Mouse (Mus musculus) layer of hippocampus, postnatal 25 days (tissue): Measurements from ENCODE around the gene Stk39. TPM values are rescaled to one million over a fixed set of nuclear protein-coding genes. Genes with fewer than 3 reads are reported as not detected.
"Not testable (repeated sequence)": the region's sequence is repeated elsewhere in the genome, so short reads cannot be mapped to it uniquely, and the experiment has no call there.

Experiments used
- DNase-seq, 2 experiments: peaks; one replicate each; pipeline ENCODE4 v3.0.0; 2022; ENCODE audit warnings: mixed read lengths in 2 of 2, low spot score in 1 of 2; ENCODE audit errors: extremely low spot score in 1 of 2
- total RNA-seq, 2 experiments: library from RNA; stranded (reverse); gene quantifications; 2 replicates each; pipeline ENCODE4 v1.2.3; 2021

The Stk39 gene
- total RNA-seq, 2 experiments from 2014 or later: 57.8 to 62.4 TPM

DNA sequence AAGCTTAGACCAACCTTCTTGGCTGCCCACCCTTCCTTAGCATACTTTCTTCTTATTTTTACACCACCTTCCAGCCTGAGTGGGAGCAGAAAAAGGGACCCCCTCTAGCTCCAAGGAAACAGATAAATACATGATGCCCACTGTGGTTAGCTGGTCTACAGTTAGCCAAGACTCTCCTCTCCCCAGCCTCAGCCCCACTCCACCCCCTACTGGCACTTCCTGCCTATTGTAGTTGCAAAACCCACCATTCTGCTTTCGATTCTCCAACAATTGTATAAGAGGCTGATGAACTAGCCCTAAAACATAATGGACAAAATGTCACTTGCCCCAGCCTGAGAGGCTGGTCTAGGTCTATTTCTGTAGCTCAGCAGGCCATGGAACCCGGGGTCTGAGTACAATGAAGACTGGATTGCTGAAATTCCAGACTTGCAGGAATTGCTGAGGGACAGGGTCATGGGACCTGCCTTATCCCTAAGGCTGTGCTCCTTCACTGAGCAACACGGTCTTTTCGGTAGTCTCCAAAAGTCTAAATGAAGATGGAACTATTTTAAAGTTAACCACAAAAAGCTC is 222.1 kb downstream of the Stk39 start:
- DNase-seq: no peak

DNA sequence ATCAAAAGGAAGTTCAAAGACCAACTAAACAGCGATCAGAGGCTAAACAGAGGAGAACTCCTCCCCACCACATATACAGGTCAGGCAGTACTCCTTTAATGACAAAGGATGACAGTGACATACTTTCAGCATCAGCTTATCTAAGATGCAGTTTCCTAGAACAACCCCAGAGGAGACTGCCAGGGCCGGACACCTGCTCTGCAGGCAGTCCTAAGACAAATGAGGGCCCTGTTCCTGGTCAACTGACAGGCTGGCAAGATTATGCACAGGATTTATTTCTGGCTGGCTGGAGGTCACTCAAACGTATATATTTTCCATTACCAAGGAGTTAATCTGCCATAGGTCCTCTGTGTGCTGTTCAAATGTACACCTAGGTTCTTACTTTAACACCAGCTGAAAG is 225.8 kb downstream of the Stk39 start:
- DNase-seq: no peak

DNA sequence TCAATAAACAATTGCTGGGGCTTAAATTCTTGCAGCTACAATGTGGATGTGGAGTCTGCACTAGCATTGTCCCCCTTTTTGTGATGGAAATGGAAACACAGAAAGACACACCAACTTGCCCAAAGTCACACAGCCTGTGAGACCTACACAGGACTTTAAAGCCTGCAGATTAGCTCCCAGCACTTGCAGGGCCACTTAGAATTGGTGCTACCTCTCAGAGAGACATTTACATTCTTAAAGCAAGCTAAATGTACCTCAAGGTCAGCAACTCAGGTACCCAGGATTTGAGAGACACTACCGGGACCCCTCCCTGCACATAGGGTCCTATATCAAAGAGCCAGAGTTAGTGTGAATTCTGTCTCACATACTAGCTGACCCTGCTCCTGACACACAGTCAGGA is 227.5 kb downstream of the Stk39 start:
- no peak for DNase-seq

DNA sequence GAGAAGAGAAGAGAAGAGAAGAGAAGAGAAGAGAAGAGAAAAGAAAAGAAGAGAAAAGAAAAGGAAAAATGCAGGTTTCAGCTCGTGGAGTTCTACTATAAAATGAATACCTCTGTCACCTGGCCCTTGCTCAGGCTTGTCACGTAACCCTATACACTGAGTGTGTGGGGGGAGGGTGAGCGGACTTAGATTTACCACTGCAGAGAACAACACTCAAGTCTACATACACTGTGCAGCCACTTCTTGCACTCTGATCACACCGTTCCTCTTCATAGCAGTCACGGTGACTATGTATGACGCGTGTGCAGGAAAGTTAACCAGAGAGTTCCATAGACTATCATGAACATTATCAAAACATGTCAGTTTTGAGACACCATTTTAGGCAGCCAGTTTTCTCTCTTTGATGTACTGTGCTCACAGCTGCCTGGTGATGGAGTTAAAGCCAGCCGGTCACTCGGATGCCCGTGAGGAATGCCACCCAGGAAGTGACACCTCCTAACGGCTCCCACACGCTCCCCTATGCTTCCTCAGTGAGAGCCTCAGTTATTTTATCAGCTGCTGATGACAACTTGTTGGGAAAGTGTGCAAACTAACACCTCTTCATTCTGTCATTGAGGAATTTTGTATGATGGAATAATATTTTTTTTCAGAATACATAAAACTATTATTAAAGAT is 228.1 kb downstream of the Stk39 start:
- no peak for DNase-seq

DNA sequence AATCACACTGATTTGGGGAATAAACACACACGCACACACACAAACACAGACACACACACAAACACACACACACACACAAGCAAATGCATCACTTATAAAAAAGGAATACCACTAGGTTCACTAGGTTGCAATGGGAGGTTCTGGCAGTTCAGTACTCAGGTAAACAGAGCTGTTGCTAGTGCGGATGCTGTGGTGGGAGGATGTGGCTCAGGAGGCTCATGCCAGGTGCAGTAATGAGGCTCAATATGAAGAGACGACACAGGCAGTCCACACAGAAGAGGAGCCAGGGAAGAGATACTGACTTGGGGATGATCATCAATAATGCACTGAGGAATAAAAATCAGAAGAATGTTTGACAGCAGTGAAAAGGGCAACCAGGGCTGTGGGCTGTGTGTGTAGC is 228.8 kb downstream of the Stk39 start:
- no peak for DNase-seq

DNA sequence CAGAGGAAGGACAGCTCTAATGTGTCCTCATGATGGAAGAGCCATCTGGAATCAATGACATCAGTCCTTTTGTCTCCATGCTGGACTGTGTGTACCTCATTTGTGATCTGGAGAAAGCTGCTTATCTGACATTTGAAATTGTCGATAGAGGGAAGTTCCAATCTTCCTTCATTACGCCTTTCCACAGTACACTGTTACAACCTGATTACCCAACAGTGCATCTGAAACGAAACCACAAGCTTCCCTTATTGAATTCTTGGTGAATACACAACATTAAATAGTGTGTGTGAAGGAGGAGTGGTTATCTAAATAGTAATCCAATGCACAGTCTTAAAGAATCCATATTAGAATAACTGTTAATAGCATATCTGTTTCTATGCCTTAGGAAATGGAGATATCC is 230.0 kb downstream of the Stk39 start:
- no peak for DNase-seq

DNA sequence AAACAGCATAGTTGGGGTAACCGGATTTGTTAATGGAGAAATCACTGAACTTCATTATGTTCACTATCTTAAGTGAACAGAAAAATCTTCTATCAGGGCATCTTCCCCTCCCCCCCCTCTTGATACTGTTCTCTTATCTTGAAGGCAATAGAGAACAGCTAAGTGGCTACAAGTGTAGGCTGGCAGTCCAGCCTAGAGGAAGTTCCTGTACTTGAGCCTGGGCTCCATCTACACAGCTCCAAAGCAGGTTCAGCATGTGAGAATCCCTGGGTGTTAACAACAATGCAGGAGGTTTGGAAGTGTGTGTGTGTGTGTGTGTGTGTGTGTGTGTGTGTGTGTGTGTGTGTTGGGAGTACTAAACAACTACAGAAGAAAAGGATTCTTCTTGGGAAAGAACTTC is 230.4 kb downstream of the Stk39 start:
- DNase-seq: no peak

DNA sequence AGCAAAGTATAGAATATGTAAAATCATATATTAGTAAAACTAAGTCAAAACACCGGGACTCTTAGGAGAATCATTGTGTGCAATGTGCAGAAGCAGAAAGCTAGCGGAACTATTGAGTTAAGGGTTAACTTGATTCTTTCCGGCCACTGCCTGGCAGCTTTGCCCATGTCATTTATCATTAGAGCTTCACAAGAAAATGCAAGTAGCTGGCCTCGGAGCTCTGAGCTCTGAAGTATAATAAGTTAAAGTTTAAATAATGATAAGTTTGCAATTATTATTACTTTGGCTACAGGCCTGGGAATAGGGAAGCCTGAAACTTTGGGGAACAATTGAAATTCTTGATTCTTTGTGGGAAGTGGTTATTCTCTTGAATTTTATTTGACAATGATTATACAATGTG is 232.7 kb downstream of the Stk39 start:
- DNase-seq: not testable (repeated sequence)

DNA sequence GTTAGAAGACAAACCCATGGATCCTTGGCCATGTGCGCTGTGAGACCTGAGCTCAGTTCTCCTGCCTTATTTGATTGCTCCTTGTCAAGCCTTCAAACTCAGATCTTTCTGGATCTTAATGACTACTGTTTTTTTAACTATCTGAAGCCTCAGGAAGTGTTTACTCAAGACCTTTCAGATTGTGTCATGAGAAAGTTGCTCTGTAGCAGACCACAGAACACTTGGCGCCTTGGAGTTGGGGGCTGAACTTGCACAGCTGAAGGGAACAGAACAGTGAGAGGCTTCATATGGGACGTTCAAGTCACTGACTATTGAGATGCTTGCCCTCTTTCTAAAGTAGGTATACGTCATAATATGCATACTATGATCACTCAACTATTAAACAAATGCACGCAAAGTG is 239.1 kb downstream of the Stk39 start:
- no peak for DNase-seq

DNA sequence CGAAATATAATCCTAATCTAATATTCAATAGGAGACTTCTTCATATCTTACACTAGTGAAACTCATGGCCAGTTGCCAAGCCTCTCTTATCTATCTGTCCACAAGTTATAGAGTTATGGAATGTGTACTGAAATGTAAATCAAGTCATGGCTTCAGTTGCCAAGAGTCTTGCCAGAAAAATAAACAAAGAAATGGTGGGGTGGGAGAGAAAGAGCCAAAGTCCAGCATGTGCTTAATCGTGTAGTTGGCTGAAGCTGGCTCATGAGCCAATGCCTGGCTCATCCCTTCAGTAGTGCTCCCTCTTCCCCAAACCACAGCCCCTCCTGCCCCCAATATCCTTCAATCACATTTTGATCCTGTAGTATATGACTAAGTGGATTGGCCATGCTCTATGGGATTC is 242.2 kb downstream of the Stk39 start:
- DNase-seq: no peak

DNA sequence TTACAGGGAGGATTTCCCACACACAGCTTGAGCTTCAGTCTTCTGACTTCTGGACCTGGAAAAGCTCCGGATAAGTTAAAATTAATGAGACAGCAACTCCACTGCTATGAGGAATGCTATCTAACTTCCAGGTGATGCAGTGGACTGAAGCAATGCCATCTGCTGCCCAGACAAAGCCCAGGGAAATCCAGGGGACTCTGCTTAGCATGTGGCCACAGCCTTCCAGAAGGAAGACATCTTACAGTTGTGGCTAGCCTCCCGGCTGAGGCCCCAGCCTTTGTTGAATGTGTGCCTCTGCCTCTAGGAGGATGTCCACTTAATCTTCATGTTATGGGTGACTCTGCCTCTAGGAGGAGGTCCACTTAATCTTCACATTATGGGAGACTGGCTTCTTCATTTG is 243.0 kb downstream of the Stk39 start:
- DNase-seq: no peak

DNA sequence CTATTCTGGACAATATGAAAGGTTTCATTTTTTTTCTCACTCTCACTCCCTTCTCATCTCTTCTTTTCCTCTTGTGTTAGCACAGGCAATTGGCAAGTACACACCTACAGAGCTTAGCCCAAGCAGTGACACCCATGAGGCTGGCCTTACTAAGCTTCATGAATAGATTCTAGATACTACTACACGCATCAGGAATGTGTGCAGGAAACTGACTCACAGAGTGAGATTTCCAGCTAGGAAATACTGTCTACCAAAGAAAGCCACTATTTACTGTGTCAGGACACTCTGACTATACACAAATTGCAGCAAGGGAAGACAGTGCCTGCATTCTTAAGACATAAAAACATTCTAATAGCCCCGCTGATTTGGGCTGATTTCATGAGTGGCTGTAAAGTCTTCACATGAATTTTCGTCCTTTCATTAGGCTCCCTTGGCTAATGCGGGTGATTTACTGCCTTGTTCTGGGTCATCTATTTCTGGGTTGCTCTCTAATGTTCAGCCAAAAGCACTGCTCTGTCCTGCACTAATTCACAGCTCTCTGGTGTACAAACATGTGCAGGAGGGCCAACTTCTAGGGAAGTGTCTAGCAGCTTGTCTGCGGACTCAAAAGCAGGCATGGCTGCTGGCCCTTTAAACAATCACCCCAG is 249.7 kb downstream of the Stk39 start:
- DNase-seq: no peak

DNA sequence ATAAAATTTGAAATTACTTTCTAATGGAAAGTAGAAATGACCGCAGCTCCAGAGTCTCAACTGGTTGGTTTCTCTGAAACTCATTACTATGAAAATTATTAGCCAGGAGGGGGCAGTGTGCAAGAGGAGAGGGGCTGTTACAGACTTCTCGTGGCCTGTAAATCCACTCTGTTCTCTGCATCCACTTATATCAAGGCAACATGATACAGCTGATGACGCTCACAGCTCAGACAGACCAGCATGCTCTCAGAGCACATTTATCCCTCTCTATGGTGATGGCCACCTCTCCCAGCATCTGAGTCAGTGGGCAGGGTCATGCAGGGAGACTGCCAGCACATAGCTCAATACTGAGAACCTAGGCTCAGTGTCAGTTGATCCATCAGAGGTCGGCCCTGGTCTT is 250.8 kb downstream of the Stk39 start:
- no peak for DNase-seq

DNA sequence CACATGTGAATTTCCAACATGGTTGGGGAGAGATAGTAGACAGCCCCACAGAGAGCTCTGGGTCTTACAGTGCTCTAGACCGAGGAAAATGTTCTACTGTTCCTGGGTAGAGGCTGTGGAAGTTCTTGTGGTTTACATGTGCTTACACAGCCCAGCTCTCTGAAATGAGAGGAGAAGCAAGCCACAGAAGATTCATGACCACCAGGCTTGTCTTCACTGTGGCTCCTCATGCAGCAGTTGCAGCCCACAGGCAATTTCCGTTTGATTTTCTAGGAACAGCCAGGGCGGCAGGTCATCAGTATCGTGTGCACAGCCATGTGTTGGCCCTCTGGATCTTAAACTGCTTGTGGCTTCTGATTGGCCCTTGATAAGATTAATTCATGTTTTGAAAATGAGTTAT is 252.2 kb downstream of the Stk39 start:
- DNase-seq: no peak

DNA sequence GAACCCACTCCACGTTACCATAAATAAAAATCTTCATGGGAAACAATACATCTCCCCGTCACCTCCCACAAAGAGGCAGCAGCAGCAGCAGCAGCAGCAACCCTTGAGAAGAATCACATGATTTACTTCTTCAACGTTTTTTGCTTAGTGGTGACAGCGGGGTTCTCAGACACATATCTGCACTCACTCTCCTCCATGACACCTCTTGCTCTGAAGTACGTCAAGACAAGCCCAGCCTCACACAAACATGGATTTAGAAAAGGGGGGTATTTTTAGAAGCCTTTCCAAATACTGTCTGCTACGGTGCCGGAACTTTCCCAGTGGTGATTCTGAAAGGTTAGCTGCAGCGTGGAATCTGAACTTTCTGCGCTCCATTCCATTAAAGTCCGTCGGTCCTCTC is 256.9 kb downstream of the Stk39 start:
- DNase-seq: no peak

DNA sequence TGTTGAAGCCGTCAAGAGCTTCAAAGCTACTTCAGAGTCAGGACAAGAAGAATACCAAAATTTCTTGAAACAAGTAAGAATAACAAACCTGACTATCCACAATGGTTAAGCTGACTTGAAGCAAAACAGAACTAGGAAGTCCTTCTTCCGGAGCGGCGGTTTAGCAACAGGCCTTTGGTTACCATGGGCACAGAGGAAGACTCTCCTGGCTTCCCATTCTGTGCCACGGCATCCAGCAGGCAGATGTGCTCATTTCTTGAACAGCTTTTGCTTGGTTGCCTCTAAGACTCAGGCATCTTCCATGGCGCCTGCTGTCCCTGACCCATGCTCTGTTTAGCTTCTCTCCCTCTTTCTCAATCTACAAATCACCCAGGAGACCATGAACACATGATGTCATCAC is 257.7 kb downstream of the Stk39 start:
- DNase-seq: no peak

DNA sequence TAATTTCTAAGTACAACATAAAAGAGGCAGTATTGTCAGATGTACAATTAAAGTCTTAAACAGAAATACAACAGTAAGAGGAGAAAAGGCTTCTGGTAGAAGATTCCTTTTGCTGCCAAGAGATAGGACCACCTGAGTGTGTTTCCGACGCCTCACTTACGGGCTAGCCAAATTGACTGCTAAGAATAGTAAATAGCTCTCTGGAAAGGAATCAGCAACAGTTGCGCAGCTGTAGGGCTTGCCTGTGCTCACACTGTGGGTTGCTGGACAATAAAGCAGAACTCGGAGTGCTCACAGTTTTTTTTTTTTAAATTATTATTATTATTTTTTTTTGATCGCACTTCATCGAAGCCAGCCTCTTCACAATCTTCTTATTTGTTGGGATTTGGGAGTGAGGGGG is 260.6 kb downstream of the Stk39 start:
- DNase-seq: no peak

DNA sequence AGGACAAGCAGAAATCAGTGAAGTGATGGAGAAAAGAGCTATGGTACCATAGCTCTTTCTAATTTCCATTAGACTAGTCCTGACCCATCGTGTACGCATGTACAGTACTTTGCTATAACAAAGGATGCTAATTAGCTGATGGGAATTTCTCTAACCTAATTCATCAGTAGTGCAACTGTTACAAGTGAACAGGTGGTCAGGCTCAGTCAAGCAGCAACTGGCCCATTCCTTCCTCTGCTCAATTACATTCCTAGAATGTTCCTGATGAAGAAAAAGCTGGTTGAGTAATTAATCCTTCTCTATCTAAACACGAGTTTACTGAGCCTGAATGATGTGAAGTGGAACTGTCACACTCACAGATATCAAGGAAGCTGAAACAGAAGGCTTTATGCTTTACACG is 275.8 kb downstream of the Stk39 start:
- DNase-seq: no peak

DNA sequence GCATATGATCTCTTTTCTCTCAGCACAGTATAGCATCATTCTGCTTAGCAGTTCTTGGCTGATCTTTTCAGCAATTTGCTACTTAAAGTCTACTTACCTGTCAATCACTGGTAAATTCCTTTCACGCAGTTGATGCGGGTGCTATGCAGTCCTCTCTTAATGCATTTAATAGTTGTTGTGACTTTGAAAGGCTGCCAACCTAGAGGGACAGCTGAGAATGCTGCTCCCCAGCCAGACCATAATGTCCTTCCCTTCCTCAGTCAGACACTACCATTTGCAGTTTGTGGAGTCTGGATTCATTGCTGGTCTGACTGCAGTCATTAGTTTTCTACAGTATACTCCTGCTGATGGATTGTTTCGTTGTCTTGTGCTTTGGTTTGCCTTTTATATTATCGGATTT is 277.6 kb downstream of the Stk39 start:
- DNase-seq: no peak

DNA sequence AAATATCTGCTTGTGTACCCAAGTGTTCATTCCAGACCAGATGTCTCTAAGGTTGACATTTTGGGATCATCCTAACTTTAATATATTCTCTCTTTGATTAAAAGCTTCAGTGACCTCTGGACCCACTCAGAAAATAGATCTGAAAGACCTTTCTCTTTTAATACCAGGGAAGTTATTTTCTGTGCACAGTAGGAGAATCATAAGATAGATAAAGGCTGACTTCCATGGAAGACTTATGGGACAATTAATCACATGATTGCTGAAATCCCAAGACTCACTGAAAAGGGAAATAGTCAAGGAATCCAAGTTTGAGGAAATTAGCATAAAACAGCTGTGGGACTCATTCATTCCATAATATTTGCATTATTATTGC is 278.6 kb downstream of the Stk39 start:
- DNase-seq: no peak

DNA sequence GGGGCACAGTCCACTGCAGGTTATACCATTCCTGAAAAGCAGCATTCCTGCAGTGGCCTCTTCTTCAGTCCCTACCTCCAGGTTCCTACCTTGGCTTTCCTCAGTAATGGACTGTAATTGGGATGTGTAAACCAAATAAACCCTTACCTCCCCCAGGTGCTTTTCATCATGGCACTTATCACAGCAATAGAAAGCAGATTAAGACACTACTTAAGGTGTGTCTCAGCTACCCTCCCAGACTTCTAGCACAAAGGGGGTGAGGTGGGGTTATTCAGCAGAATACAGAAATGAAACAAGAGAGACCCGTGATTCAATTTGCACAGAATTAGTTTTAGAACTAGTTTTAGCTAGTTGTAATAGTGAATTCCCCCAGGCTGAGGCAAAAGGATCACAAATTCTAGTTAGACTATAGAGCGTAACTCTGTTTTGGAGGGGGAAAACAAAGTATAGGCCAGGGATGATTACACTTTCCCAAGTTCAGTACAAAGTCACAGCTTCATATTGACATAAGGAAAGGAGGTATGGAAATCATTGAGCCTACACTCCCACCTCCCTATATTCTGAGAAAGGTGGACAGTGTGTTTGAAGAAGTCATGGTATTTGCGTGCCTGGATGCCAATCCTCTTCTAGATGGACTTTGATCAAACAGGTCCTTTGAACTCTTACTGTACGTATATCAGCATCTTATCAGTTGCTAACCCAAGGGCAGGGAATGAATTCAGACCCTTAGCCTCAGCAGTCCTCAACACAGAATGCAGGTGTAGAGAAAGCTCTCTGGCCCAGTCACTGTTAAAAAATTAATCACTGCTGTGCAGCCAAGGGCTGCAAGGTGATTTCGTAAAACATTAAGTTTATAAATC is 279.2 kb downstream of the Stk39 start:
- no peak for DNase-seq
